Mouse (Mus musculus) midbrain, embryonic 16.5 days (tissue): ENCODE data around the gene Ntf5. TPM values are rescaled to one million over a fixed set of nuclear protein-coding genes. Genes with fewer than 3 reads are reported as not detected.

Experiments
- ATAC-seq: fragments of 200-750 bp; cut with Nextera tagmentation; 2 replicates; pipeline ENCODE4 v1.8.0; 2017; ENCODE audit warnings: moderate TSS enrichment
- H3K27ac ChIP-seq: fragments of 300-500 bp; sonication (generic); 2 replicates; pipeline ENCODE4 v1.5.1; 2014; ENCODE audit warnings: mild to moderate bottlenecking, low read length, mixed read lengths
- H3K27me3 ChIP-seq: fragments of 300-500 bp; sonication (generic); 2 replicates; pipeline ENCODE4 v1.6.1; 2014; ENCODE audit warnings: low read depth, low read length, mixed read lengths; ENCODE audit not compliant: control insufficient read depth, insufficient read depth
- H3K36me3 ChIP-seq: fragments of 300-500 bp; sonication (generic); 2 replicates; pipeline ENCODE4 v1.6.1; 2014; ENCODE audit warnings: mild to moderate bottlenecking, low read length, moderate library complexity, mixed read lengths; ENCODE audit not compliant: control insufficient read depth, insufficient read depth
- H3K4me1 ChIP-seq: fragments of 300-500 bp; sonication (generic); 2 replicates; pipeline ENCODE4 v1.6.1; 2014; ENCODE audit warnings: mild to moderate bottlenecking, low read length, mixed read lengths; ENCODE audit not compliant: control insufficient read depth, insufficient read depth
- H3K4me2 ChIP-seq: fragments of 300-500 bp; sonication (generic); 2 replicates; pipeline ENCODE4 v1.6.1; 2014; ENCODE audit warnings: mild to moderate bottlenecking, low read length, mixed read lengths
- H3K4me3 ChIP-seq: fragments of 300-500 bp; sonication (generic); 2 replicates; pipeline ENCODE4 v1.5.1; 2014; ENCODE audit warnings: low read depth, mild to moderate bottlenecking, low read length, moderate library complexity, mixed read lengths
- H3K9ac ChIP-seq: fragments of 300-500 bp; sonication (generic); 2 replicates; pipeline ENCODE4 v1.6.1; 2014; ENCODE audit warnings: low read depth, low read length, mixed read lengths
- H3K9me3 ChIP-seq: fragments of 300-500 bp; sonication (generic); replicated peaks from 2 replicates; pipeline ENCODE4 v1.6.1; 2014; ENCODE audit warnings: mild to moderate bottlenecking, low read length, mixed read lengths; ENCODE audit not compliant: control insufficient read depth, poor library complexity, severe bottlenecking
- WGBS: fragments of 180-500 bp; shearing (Covaris S2); extraction: QIAGEN DNeasy Blood & Tissue Kit; methylation state at CpG from one replicate; pipeline ENCODE4 v1.1.7; 2014; 5-methylcytosine and 5-hydroxymethylcytosine counted together
- polyA plus RNA-seq: library from polyadenylated mRNA; unstranded; fragments of >200 nt; fragmentation: Nextera tagmentation; extraction: Ambion mirVana; gene quantifications from 2 replicates; pipeline ENCODE4 v1.2.1, GENCODE M21; 2015

Ntf5 gene
- polyA plus RNA-seq, 1 experiment from 2014 or later = not detected

DNA sequence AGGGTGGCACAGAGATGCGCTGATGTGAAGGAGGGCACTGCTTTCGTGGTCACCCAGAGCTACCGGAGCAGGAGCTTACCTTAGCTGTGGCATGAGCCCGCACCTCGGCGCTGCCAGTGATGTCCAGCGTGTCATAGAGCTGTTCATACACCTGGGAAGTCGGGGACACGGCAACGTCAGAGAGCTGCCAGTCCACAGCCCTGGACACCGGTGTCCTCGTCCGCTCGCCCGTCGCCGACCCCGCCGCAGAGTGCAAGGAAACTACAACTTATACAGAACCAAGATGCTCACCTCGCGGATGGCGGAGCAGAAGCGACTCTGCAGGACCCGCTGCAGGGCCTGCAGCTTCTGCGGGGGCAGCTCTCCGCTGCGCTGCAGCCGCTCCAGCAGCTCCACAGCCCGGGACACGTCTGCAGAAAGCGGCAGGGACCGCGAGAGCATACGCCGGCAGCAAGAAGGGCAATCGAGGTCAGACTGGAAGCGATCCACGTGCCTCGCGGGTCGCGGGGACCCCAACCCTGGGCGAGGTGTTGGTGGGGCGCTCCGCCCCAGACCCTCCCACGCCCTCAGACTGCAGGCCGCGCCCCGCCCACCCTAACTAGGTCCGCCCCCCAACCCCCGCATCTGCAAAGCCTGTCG is 43.5 kb upstream of the Ntf5 start:
- peaks cover 25% of the 10 kb centered on the region for H3K4me1 ChIP-seq

GRCm38 (mm10) chr7:45370475-45371311 is 42.8 kb upstream of the Ntf5 start, which contains the start of gene Lin7b:
TSS of gene Lin7b (minus strand) at chr7:45370583.
- Histone ChIP-seq H3K4me2 (peak within 1 kb of the TSS; percentile 94), H3K4me3 (peak within 1 kb of the TSS; percentile 58), H3K9me3 (no peaks in the 10 kb centered on the region), H3K9ac (peak within 1 kb of the TSS; percentile 74), H3K36me3 (peaks cover 7% of the 10 kb centered on the region; the same call in 1 of the 2 replicates), H3K4me1 (peaks cover 18% of the 10 kb centered on the region), H3K27me3 (peaks cover 3% of the 10 kb centered on the region; the same call in 1 of the 2 replicates), H3K27ac (peak within 1 kb of the TSS; percentile 53)
- 12% methylated on average over 28 of the region's 28 CpGs for WGBS
- ATAC-seq = peak; percentile 41

More for the DNA sequence above, 43.5 kb upstream of the Ntf5 start:
- Histone ChIP-seq H3K36me3 (0 out of 2 replicates have a peak, but pooled peaks cover 5% of the 10 kb centered on the region), H3K4me3 (peak overlapping the region; percentile 58), H3K9ac (peak overlapping the region; percentile 74), H3K9me3 (no peaks in the 10 kb centered on the region), H3K27ac (peak overlapping the region; percentile 53), H3K4me2 (peak overlapping the region; percentile 94), H3K27me3 (peaks cover 3% of the 10 kb centered on the region; the same call in 1 of the 2 replicates)
- WGBS = 10% methylated on average over 51 of the region's 52 CpGs
- no peak for ATAC-seq

GRCm38 (mm10) chr7:45372371-45372770 is 41.1 kb upstream of the Ntf5 start:
- peaks cover 3% of the 10 kb centered on the region; the same call in 1 of the 2 replicates for H3K27me3 ChIP-seq
- peaks cover 18% of the 10 kb centered on the region for H3K4me1 ChIP-seq
- no peak overlapping the region for H3K4me3 ChIP-seq
- H3K4me2 ChIP-seq = no peak overlapping the region
- 76% methylated on average over 5 of the region's 5 CpGs for WGBS
- ATAC-seq = no peak
- peaks cover 22% of the 10 kb centered on the region for H3K36me3 ChIP-seq
- no peak overlapping the region for H3K9ac ChIP-seq
- H3K27ac ChIP-seq = no peak overlapping the region
- no peaks in the 10 kb centered on the region for H3K9me3 ChIP-seq

DNA sequence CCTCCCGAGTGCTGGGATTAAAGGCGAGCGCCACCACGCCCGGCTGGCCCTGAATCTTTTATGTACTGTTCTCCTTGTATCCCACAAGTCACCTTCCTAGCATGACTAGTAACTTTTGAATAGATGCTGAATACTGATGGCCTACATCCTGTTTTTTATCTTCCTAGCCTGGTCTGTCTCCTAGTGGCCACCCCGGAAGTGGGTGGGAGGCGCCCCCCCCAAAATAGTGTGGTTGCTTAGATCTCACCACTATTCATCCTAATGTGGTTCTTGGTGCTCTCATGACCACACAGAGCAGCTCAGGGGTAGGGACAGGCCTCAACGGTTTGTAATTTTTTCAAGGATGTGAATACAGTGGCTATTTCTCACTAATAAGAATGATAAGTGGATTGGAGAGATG is 38.9 kb upstream of the Ntf5 start:
- WGBS = 90% methylated on average over 8 of the region's 8 CpGs
- no peak for ATAC-seq
- Histone ChIP-seq H3K27ac (no peak overlapping the region), H3K4me3 (no peak overlapping the region), H3K36me3 (peaks cover 40% of the 10 kb centered on the region), H3K9ac (no peak overlapping the region), H3K27me3 (no peaks in the 10 kb centered on the region), H3K9me3 (no peaks in the 10 kb centered on the region), H3K4me2 (no peak overlapping the region), H3K4me1 (peaks cover 9% of the 10 kb centered on the region; the same call in 1 of the 2 replicates)

DNA sequence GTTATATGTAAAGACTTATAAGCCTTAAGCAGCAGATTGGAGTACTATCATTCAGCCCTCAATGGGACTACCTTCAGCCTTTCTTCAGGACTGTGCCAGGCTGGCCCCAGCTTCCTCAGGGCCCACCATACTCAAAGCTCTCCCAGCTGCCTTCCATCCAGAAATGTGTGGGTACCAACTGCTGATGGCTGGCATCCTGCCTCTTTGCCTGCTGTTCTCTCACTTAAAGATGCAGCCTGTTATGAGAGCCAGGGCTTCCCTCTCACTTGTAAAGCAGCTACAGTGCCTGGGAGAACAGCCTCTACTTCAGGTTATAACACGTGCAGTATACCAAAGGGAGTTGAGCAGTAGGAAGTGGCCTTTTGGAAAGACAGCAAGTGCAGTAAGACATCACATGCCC is 37.4 kb upstream of the Ntf5 start:
- Histone ChIP-seq H3K4me2 (no peak overlapping the region), H3K9ac (no peak overlapping the region), H3K4me1 (no peaks in the 10 kb centered on the region), H3K36me3 (peaks cover 50% of the 10 kb centered on the region), H3K27me3 (no peaks in the 10 kb centered on the region), H3K9me3 (no peaks in the 10 kb centered on the region), H3K4me3 (no peak overlapping the region), H3K27ac (no peak overlapping the region)
- ATAC-seq = no peak
- WGBS = 94% methylated on average over 1 of the region's 1 CpGs

DNA sequence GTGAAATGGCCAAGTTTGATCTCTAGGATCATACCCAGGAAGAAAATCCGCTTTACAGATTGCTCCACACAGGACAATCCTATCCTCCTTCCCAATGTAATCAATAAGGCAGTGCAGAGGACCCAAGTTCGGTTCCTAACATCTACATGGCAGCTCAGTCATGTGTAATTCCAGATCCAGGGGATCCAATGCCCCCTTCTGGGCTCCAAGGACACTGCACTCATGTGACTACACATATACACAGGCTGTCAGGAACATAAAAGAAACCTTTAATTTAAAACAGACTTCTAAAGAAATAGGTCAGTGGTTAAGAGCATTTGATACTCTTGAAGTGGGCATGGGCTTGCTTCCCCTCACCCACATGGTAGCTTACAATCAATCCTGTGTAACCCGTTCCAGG is 27.4 kb upstream of the Ntf5 start:
- H3K27me3 ChIP-seq = no peaks in the 10 kb centered on the region
- H3K36me3 ChIP-seq = peaks cover 66% of the 10 kb centered on the region
- H3K4me2 ChIP-seq = no peak overlapping the region
- H3K9ac ChIP-seq = no peak overlapping the region
- H3K4me3 ChIP-seq = no peak overlapping the region
- ATAC-seq = no peak
- 93% methylated on average over 3 of the region's 3 CpGs for WGBS
- no peaks in the 10 kb centered on the region for H3K9me3 ChIP-seq
- H3K4me1 ChIP-seq = no peaks in the 10 kb centered on the region
- no peak overlapping the region for H3K27ac ChIP-seq

DNA sequence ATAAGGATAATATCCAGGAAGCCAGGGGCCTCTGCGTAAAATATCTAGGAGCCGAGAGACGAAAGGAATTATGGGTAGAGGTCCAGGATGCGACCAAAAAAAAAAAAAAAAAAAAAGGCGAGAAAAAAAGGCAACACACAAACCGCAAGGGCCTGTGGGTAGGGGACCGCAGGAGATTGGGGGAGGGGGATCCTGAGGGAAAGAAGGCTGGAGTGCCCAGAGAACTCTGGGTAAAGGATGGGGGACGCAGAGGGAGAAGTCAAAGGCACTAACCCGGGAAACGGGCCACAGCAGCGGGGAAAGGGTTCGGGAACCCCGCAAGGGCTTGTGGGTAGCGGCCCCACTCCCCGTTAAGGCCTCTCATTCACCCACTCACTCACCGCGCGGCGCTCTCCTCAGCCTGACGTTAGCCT is 18.4 kb upstream of the Ntf5 start:
- H3K4me1 ChIP-seq = peaks cover 20% of the 10 kb centered on the region
- peak overlapping the region; percentile 92 for H3K4me2 ChIP-seq
- WGBS = 0% methylated on average over 19 of the region's 20 CpGs
- no peaks in the 10 kb centered on the region for H3K9me3 ChIP-seq
- peak overlapping the region; percentile 69 for H3K9ac ChIP-seq
- ATAC-seq = peak; percentile 80
- peak overlapping the region; percentile 91 for H3K27ac ChIP-seq
- H3K4me3 ChIP-seq = peak overlapping the region; percentile 48
- no peaks in the 10 kb centered on the region for H3K27me3 ChIP-seq
- peaks cover 11% of the 10 kb centered on the region for H3K36me3 ChIP-seq

GRCm38 (mm10) chr7:45395578-45396336 is 17.7 kb upstream of the Ntf5 start, which contains the start of gene Snrnp70:
TSS of gene Snrnp70 (minus strand) at chr7:45395742.
- no peaks in the 10 kb centered on the region for H3K9me3 ChIP-seq
- WGBS = under 1% methylated on average over 60 of the region's 60 CpGs
- peak within 1 kb of the TSS; percentile 48 for H3K4me3 ChIP-seq
- H3K36me3 ChIP-seq = peaks cover 6% of the 10 kb centered on the region; the same call in 1 of the 2 replicates
- H3K9ac ChIP-seq = peak within 1 kb of the TSS; percentile 69
- H3K27me3 ChIP-seq = no peaks in the 10 kb centered on the region
- peak within 1 kb of the TSS; percentile 92 for H3K4me2 ChIP-seq
- peaks cover 20% of the 10 kb centered on the region for H3K4me1 ChIP-seq
- peak within 1 kb of the TSS; percentile 91 for H3K27ac ChIP-seq
- peak; percentile 96 for ATAC-seq
